Mouse (Mus musculus) small intestine, adult 2 months (tissue): ENCODE measurements around the gene C4bp.

Experiments used
- CTCF ChIP-seq: fragments of 200-500 bp; IDR thresholded peaks from 2 replicates; pipeline ENCODE4 v1.5.1; 2012; ENCODE audit warnings: low read depth, mild to moderate bottlenecking, control low read depth, inconsistent platforms, low read length, moderate library complexity, mixed read lengths; ENCODE audit not compliant: insufficient replicate concordance, insufficient read length; ENCODE audit errors: extremely low read depth
- POLR2A ChIP-seq: fragments of 200-500 bp; IDR thresholded peaks from 2 replicates; pipeline ENCODE4 v1.6.1; 2012; ENCODE audit warnings: low read depth, mild to moderate bottlenecking, control low read depth, inconsistent platforms, low read length, moderate library complexity

- no peak for TF ChIP-seq CTCF
- TF ChIP-seq POLR2A, result no peak
Observed at GRCm38 (mm10) chr1:130701976-130702375, 40.5 kb upstream of the C4bp start.
